Mouse (Mus musculus) heart, adult 2 months (tissue): ENCODE measurements around the gene Bmp3.

ENCODE experiments used
- CTCF ChIP-seq: fragments of 200-600 bp; IDR thresholded peaks from 2 replicates; pipeline ENCODE4 v1.8.1; 2022; ENCODE audit warnings: antibody characterized with exemption, mild to moderate bottlenecking, moderate library complexity
- POLR2A ChIP-seq: fragments of 200-500 bp; IDR thresholded peaks from 2 replicates; pipeline ENCODE4 v1.6.1; 2011; ENCODE audit warnings: mild to moderate bottlenecking, low read depth, low read length, control low read depth; ENCODE audit not compliant: insufficient read depth

- TF ChIP-seq CTCF (no peak), POLR2A (no peak)
These were observed 47.2 kb upstream of the Bmp3 start for GRCm38 (mm10) chr5:98807022-98807421.
